Mouse (Mus musculus) natural killer cell, adult 2 months (primary cell): ENCODE results near the gene Tmem234.

Experiments
- DNase-seq, 2 experiments: peaks; one replicate each; pipeline ENCODE4 v3.0.0; 2022; ENCODE audit warnings: low spot score in 2 of 2

Gene Tmem234

GRCm38 (mm10) chr4:129672083-129672877 is 71.8 kb downstream of the Tmem234 start, which contains the start of gene Kpna6:
Gene Kpna6, minus strand, starts transcription at chr4:129672767.
- DNase-seq = peak; percentile 69 to 79

DNA sequence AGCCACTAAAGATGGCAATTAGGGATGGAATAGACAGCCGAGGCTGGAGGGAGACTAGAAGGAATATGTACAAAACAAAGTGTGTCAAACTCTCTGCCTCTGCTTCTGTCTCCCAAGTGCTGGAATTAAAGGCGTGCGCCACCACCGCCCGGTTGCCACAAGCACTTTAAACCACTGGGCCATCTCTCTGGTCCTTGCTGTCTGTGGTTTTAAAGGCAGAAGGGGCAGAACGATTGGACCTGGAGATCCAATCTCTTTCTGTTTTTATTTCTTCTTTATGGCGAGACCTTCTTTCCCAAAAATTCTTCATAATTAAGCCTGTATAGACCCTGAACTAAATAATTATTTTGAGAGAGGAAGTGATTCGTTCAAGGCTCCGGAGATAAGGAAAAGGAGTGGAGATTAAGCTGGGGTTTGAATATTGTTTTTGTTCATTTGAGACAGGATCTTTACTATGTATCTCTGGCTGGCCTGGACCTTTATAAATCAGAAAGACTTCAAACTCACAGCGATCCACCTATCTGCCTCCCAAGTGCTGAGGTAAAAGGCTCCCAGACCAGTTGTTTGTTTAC is 72.5 kb downstream of the Tmem234 start:
- DNase-seq = no peak
